Mouse (Mus musculus) thymus, postnatal 4 days (tissue): ENCODE data around the gene Jade3.
A peak's percentile ranks its signal among the peaks of the same experiment; 100 is the strongest.
"Not testable (repeated sequence)": the region's sequence is repeated elsewhere in the genome, so short reads cannot be mapped to it uniquely, and the experiment has no call there.

ENCODE experiments used
- DNase-seq: peaks from one replicate; pipeline ENCODE4 v3.0.0; 2021

Jade3 gene

GRCm38 (mm10) chrX:20425140-20425838, at the start of gene Jade3:
Gene Jade3 (plus strand): TSS chrX:20425688.
- DNase-seq, result peak; percentile 85

- DNase-seq, result no peak
Measured at GRCm38 (mm10) chrX:20379347-20380014, 46.0 kb upstream of the Jade3 start.

DNA sequence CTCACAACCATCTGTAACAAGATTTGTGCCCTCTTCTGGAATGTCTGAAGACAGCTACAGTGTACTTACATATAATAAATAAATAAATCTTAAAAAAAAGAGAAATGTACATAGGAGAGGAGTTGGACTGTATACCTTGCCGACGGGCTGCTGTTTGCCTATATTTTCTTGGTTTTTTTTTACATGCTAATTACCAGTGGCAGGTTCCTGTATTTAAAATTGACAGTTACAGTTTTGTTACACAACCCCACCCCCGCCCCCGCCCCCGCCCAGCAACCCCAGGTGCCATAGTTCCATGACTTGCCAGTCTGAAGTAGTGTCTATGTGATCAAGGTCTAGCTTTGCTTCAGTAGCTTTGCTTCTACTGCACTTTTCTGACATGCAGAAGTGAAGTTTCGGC, 43.2 kb upstream of the Jade3 start:
- no peak for DNase-seq

GRCm38 (mm10) chrX:20387006-20387405, 38.5 kb upstream of the Jade3 start:
- no peak for DNase-seq

GRCm38 (mm10) chrX:20391964-20392363, 33.5 kb upstream of the Jade3 start:
- DNase-seq, result not testable (repeated sequence)

DNA sequence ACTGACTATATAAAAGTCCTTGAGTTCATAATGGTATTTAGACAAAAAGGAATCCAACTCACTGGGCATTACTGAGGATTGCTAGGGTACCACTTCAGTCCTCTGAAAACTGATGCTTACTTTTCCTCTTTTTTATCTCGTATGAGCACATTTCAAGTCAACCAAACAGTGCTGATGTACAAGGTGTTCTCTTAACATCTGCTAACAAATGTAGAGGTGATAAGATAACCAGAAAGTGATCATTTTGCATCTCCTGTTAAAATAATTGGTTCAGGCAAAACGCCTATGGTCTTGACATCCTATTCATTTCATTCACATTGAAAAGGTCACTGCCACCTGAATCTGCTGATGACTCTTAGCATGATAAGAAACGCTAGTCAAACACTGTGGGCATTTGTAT, 32.5 kb upstream of the Jade3 start:
- DNase-seq, result no peak

GRCm38 (mm10) chrX:20404068-20404467, 21.4 kb upstream of the Jade3 start:
- DNase-seq, result no peak

GRCm38 (mm10) chrX:20406909-20407308, 18.6 kb upstream of the Jade3 start:
- DNase-seq, result no peak

DNA sequence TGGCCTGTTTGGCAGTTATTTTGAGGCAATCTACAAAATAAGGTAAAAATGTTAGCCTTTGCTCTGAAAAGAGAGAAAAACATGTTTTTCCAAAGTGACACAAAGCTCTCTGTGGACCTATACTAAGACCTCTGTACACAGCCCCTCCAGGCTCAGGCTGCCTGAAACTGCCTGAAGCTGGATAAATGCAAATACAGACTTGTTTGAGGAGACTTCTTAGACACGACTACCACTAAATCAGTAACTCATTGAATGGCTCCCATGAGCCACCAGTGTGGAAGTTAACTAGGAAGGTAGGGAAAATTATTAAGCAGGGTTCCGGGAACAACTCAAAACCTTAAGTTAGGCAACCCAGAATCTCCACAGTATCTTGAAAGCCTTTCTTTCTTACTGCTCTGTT, 17.8 kb upstream of the Jade3 start:
- no peak for DNase-seq

GRCm38 (mm10) chrX:20411382-20411781, 14.1 kb upstream of the Jade3 start:
- no peak for DNase-seq

DNA sequence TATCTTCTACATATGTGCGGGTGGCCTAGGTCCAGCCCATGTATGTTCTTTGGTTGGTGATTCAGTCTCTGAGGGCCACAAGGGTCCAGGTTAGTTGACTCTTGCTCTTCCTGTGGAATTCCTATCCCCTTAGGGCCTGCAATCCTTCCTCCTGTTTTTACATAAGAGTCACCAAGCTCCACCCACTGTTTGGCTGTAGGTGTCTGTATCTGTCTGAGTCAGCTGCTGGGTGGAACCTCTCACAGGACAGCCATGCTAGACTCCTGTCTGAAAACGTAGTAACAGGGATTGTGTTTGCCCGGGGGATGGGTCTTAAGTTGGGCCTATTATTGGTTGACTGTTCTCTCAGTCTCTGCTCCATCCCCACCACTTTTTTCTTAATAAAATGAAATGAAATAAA, 13.3 kb upstream of the Jade3 start:
- DNase-seq, result no peak

- DNase-seq, result no peak
Measured at GRCm38 (mm10) chrX:20414885-20415622, 10.4 kb upstream of the Jade3 start.

DNA sequence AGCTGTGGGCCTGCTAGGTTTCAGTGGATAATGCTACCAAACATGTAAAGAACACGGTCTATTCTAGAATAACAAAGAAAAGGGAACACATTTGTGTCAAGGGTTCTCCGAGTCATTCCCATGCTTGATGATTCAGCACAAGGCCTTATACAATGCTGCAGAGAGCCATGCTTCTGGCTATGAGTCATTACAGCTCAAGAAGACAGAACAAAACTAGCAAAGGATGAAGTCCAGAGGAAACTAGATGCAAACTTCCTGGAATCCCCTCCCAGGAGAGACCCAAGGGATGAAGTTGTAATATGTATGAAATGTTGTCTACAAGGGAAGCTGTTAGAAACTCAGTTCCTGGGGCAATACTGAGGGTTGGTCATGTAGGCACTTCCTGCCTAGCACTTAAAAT, 7.0 kb upstream of the Jade3 start:
- DNase-seq, result no peak

DNA sequence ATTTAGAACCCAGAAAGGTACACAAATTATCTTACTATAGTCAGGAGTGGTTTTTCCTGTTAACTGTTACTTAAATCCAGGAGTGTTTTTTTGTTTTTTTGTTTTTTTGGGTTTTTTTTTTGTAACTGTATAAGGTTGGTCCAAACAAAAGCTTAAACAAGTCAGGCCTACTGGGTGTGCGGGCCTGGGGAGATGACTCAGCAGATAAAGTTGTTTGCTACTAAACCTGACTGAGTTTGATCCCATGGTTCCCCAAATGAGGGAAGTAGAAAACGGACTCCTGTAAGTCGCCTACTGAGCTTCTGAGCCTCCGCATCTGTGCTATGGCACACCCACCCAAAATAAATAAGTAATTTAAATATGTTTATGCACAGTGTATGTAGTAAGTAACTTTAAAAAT, 6.0 kb upstream of the Jade3 start:
- DNase-seq, result no peak

- peak; percentile 47 for DNase-seq
Measured at GRCm38 (mm10) chrX:20425839-20426449, 456 bp downstream of the Jade3 start.

DNA sequence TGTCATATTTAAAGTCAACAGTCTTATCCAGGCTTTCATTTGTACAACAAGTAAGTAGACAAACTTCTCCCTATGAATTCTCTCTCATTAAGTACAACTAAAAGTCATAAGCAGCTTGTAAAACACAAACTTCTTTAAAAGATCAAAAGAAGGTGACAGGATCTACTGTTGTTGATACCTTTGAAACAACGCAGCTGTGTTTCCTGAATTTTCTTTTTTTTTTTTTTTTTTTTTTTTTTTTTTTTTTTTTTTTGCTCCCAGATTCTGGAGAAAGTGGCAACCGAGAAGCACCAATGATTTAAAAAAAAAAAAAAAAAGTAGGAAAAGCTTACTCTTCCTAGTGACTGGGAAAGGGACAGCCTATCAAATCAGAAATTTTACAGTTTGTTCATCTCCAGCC, 57.7 kb downstream of the Jade3 start:
- DNase-seq, result no peak

DNA sequence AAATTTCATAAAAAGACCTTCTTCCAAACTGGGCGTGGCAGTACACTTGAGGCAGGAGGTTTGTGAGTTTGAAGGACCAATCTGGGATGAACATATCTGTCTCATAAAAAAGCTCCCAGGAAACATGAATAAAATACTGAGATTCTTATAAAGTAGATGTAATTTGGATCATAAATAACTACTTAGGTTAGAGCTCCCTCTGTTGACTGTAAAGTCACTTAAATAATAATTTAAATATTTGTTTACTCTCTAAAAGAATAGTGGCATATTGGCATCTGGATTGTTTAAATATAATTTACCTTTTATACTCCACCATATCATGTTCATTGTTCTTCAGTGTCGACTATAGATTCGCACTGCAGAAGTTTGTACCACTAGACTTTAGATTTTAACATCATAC, 72.2 kb downstream of the Jade3 start:
- no peak for DNase-seq

DNA sequence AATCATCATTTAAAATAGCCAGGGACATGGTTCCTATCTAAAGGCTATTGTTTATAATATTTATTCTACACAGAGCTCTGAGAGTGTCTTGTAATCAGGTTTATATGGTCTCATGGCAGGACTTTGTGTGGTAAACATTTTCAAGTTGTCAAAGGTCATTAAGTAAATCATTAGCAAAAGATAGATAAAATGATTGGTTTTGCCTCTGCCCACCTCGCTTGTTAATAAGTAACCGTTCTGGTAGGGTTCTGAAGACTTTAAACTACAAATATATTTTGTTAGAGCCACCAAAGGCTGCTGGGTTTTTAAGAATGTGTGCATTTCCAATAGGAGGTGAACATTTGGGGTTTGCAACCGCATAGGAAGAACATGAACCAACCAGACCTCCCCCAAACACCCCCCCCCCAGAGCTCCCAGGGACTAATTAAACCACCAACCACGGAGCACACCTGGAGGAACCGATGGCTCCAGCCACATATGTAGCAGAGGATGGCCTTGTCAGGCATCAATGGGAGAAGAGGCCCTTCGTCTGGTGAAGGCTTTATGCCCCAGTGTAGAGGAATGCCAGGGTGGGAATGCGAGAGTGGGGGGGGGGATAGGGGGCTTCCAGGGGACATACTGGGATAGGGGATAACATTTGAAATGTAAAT, 94.9 kb downstream of the Jade3 start:
- DNase-seq, result no peak

GRCm38 (mm10) chrX:20521578-20521977, 96.1 kb downstream of the Jade3 start:
- no peak for DNase-seq

DNA sequence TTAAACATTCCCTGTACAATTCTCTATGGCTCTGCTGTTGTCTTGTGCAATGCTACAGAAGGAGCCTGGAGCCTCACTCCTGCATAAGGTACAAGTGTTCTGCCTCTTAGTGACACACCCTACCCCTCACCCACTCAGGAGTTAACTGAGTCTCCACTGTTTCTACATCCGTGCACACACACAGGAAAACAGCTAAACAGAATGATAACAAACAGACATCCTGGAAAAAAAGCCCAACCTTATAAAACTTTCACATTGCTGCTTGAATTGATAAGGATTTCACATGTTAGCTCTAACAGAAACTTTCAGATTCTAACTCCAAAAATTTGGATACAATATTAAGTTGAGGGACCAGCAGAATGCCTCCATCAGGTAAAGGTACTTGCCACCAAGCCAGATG, 107.1 kb downstream of the Jade3 start:
- no peak for DNase-seq

GRCm38 (mm10) chrX:20543867-20544266, 118.4 kb downstream of the Jade3 start:
- DNase-seq, result no peak

DNA sequence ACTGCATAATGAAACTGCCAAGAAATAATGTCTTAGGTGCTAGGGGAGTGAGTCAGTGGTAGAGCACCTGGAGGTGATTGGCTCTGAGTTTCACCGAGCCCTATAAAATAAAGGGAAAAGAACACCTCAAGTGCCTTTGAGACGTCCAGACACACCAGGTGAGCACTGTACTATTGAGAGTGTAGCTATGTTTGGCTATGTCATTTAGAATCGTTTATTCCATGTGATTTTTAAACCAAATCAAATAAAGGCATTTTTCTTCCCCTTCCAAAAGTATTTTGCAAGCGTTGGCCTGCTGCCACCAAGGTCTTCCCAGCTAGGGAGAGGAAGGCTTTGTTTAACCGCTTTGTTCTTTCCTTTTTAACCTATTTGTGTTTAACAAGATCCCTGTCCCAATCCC, 122.1 kb downstream of the Jade3 start:
- no peak for DNase-seq
